Mouse (Mus musculus) C2C12 (cell line): ENCODE measurements at regions not wholly inside any gene's neighbourhood (a gene's known extent, or its start where the extent isn't known, plus 50 kb on each side); places are given as distances from the start of the nearest gene placed in this dataset.

Source experiments
- H3K27me3 ChIP-seq: one replicate; pipeline ENCODE4 v1.6.1; 2011; ENCODE audit not compliant: control insufficient read depth, insufficient read depth, insufficient read length
- H3K36me3 ChIP-seq: one replicate; pipeline ENCODE4 v1.6.1; 2011; ENCODE audit not compliant: control insufficient read depth, insufficient read depth
- H3K4me3 ChIP-seq: one replicate; pipeline ENCODE4 v1.5.1; 2011; ENCODE audit warnings: mild to moderate bottlenecking, control low read depth; ENCODE audit not compliant: poor library complexity, insufficient read depth, severe bottlenecking
- H3K79me2 ChIP-seq: one replicate; pipeline ENCODE4 v1.6.1; 2011; ENCODE audit not compliant: control insufficient read depth, insufficient read depth
- H3K79me3 ChIP-seq: one replicate; pipeline ENCODE4 v1.6.1; 2011; ENCODE audit warnings: low read depth, control low read depth
- H3ac ChIP-seq: one replicate; pipeline ENCODE3; 2011; ENCODE audit warnings: low read depth; ENCODE audit not compliant: control insufficient read depth, insufficient read length
- CEBPB ChIP-seq: IDR thresholded peaks from one replicate; pipeline ENCODE4 v1.6.1; 2011; ENCODE audit warnings: low read depth, mild to moderate bottlenecking, control low read depth, moderate library complexity
- CTCF ChIP-seq: IDR thresholded peaks from one replicate; pipeline ENCODE4 v1.5.1; 2011; ENCODE audit not compliant: control insufficient read depth, insufficient read depth, insufficient read length
- FOSL1 ChIP-seq: IDR thresholded peaks from one replicate; pipeline ENCODE4 v1.8.0; 2011; ENCODE audit warnings: mild to moderate bottlenecking, low read length; ENCODE audit not compliant: poor library complexity, insufficient read depth, severe bottlenecking
- MAX ChIP-seq: IDR thresholded peaks from one replicate; pipeline ENCODE4 v1.6.1; 2011; ENCODE audit warnings: mild to moderate bottlenecking, control low read depth
- MYOD1 ChIP-seq: IDR thresholded peaks from one replicate; pipeline ENCODE4 v1.6.1; 2011; ENCODE audit warnings: low read depth; ENCODE audit not compliant: control insufficient read depth, insufficient read length
- MYOG ChIP-seq: IDR thresholded peaks from one replicate; pipeline ENCODE4 v1.6.1; 2011; ENCODE audit not compliant: control insufficient read depth, insufficient read length; ENCODE audit errors: extremely low read depth
- USF1 ChIP-seq: IDR thresholded peaks from one replicate; pipeline ENCODE4 v1.6.1; 2011; ENCODE audit warnings: low read depth, mild to moderate bottlenecking, control low read depth, moderate library complexity

GRCm38 (mm10) chr4:105945921-105946320 is 156.3 kb downstream of the Gm12728 start:
- TF ChIP-seq MYOD1 (no peak), CTCF (no peak), MAX (no peak), CEBPB (no peak), FOSL1 (no peak), MYOG (no peak), USF1 (no peak)
- Histone ChIP-seq H3K4me3 (no peak overlapping the region), H3K36me3 (no peaks in the 10 kb centered on the region), H3K79me2 (no peaks in the 10 kb centered on the region), H3ac (no peak overlapping the region), H3K79me3 (no peaks in the 10 kb centered on the region), H3K27me3 (no peaks in the 10 kb centered on the region)

- Histone ChIP-seq H3K79me2 (no peaks in the 10 kb centered on the region), H3K4me3 (no peak overlapping the region), H3K27me3 (no peaks in the 10 kb centered on the region), H3ac (no peak overlapping the region), H3K79me3 (no peaks in the 10 kb centered on the region), H3K36me3 (no peaks in the 10 kb centered on the region)
- TF ChIP-seq USF1 (no peak), MAX (no peak), MYOD1 (no peak), CTCF (no peak), MYOG (no peak), CEBPB (no peak), FOSL1 (no peak)
Measured at GRCm38 (mm10) chr4:105948326-105948725, 158.7 kb downstream of the Gm12728 start.

GRCm38 (mm10) chr4:105952406-105952805 is 162.7 kb downstream of the Gm12728 start:
- Histone ChIP-seq H3K27me3 (no peaks in the 10 kb centered on the region), H3K36me3 (no peaks in the 10 kb centered on the region), H3K79me2 (no peaks in the 10 kb centered on the region), H3K4me3 (no peak overlapping the region), H3K79me3 (no peaks in the 10 kb centered on the region), H3ac (no peak overlapping the region)
- no peak for TF ChIP-seq CTCF
- no peak for TF ChIP-seq CEBPB
- no peak for TF ChIP-seq MYOG
- TF ChIP-seq FOSL1 = no peak
- TF ChIP-seq MYOD1 = no peak
- no peak for TF ChIP-seq USF1
- TF ChIP-seq MAX = no peak

GRCm38 (mm10) chr4:105956516-105956915 is 166.8 kb downstream of the Gm12728 start:
- Histone ChIP-seq H3K4me3 (no peak overlapping the region), H3K79me3 (no peaks in the 10 kb centered on the region), H3K79me2 (no peaks in the 10 kb centered on the region), H3ac (no peak overlapping the region), H3K27me3 (no peaks in the 10 kb centered on the region), H3K36me3 (no peaks in the 10 kb centered on the region)
- TF ChIP-seq FOSL1 = no peak
- TF ChIP-seq MYOD1 = no peak
- TF ChIP-seq CEBPB = no peak
- no peak for TF ChIP-seq USF1
- no peak for TF ChIP-seq MYOG
- no peak for TF ChIP-seq MAX
- no peak for TF ChIP-seq CTCF

- Histone ChIP-seq H3K27me3 (no peaks in the 10 kb centered on the region), H3K4me3 (no peak overlapping the region), H3K36me3 (no peaks in the 10 kb centered on the region), H3K79me2 (no peaks in the 10 kb centered on the region), H3ac (no peak overlapping the region), H3K79me3 (no peaks in the 10 kb centered on the region)
- TF ChIP-seq MAX = no peak
Measured at GRCm38 (mm10) chr4:105958331-105958730, 168.7 kb downstream of the Gm12728 start.

- Histone ChIP-seq H3K27me3 (no peaks in the 10 kb centered on the region), H3K36me3 (no peaks in the 10 kb centered on the region), H3K79me3 (no peaks in the 10 kb centered on the region), H3ac (no peak overlapping the region), H3K79me2 (no peaks in the 10 kb centered on the region), H3K4me3 (no peak overlapping the region)
- TF ChIP-seq MAX = no peak
- TF ChIP-seq CTCF = no peak
- no peak for TF ChIP-seq USF1
- TF ChIP-seq FOSL1 = no peak
- TF ChIP-seq CEBPB = no peak
- no peak for TF ChIP-seq MYOG
- TF ChIP-seq MYOD1 = no peak
Measured at GRCm38 (mm10) chr4:105961686-105962360, 172.2 kb downstream of the Gm12728 start.
